Mouse (Mus musculus) liver, adult (tissue): ENCODE data around the gene Cpt1b.

Source experiments
- GATA4 ChIP-seq: IDR thresholded peaks from 2 replicates; pipeline ENCODE4 v1.6.1; 2014; ENCODE audit warnings: mild to moderate bottlenecking, low read length; ENCODE audit not compliant: insufficient replicate concordance

Gene Cpt1b

DNA sequence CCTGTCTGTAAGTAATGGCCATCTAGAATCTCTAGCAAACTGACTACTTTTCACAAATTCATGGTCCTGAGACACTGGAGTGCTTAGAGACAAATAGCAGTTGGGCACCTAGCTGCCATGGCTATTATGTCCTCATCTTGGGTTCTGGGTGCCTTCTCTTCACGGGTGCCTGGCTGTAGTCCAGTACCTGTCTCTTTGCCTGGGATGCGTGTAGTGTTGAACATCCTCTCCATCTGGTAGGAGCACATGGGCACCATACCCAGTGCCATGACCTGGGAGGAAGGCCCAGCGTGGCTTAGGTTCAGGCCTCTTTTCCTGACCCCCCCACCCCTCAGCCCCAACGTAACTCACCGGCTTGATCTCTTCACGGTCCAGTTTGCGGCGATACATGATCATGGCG lies 3.7 kb downstream of the Cpt1b start:
- TF ChIP-seq GATA4: no peak

DNA sequence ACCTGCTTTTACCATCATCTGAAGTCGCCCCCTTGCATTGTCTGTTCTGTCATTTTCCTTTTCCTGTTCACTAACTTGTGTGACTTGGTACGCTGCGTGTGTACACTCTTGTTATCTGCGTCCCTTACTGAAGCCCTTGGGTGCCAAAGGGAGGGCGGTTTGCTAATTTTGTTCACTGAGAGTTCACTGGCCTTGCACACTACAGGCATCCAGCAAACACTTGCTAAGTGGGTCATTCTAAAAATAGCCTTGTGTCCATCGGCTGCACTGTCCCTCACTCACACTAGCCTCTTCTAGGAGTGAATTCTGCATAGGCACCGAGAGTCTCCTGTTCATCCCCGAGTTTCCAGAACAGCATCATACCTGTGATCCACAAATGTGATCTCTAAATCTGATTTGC lies 10.4 kb downstream of the Cpt1b start:
- TF ChIP-seq GATA4: no peak

DNA sequence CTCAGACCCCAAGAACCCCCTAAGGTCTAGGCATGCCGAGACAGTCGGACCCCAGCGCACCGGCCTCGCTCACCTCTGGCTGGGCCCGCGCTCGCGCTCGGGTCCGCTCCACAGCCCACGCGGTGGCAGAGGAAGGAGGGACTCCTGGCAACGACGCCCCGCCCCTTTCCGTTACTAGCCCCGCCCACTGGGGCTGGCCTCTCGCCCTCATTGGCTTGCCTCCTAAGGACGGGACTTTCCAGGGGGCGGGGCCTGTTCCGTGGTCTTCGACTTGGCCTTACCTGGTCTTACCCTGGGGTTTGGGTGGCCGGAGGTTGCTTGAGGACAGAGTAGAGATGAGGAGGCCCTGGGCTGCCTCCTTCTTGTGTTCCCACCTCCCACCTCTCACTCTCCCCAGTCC lies 15.5 kb downstream of the Cpt1b start, which contains the start of gene Syce3:
Syce3 (minus strand) TSS at position 386 of the 400 bp plus-strand sequence.
- TF ChIP-seq GATA4: no peak

DNA sequence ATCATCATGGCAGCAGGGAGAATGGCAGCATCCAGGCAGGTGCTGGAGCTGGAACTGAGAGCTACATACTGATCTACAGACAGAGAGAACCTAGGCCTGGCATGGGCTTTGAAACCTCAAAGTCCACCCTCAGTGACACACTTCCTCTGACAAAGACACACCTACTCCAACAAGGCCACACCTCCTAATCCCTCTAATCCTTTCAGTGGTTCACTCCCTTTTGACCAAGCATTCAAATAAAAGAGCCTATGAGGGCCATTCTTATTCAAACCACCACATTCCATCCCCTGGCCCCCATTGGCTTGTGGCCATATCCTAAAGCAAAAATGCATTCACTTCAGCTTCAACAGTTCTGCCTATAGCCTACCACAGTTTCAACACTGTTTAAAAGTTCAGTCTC lies 19.0 kb downstream of the Cpt1b start:
- no peak for TF ChIP-seq GATA4

DNA sequence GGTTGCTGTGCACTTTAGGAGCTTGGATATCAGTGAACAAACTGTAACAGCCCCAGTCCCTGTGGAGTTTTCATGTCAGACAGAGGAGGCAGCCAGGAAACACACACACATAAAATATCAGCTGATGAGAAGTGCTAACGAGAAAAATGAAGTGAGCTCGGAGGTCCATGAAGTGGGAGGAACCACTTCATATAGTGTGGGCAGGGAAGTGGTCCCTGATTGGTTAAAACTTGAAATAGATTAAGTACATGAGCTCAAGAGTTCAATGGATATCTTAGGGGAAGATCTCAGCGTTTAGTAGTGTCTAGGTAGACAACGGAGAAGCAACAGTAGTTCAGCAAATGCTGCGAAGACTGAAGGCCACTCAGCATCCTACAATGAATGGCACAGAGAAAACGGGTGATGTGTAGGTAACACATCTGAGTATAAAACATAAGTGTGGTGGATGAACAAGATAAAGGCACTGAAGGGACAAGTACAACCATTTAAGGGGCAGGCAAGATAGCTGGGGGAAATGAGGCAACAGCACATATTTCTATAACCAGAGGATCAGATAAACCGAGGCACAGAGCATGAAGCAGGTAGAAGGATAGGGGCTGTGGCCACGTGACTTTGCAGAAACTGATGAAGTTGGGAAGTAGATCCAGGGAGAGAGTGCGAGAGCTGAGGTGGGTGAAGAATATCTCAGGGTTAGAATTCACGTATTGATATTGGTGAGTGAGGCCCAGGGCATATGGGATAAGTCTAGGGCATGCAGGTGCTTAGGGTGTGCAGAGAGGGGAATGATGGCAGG lies 20.6 kb downstream of the Cpt1b start:
- no peak for TF ChIP-seq GATA4

DNA sequence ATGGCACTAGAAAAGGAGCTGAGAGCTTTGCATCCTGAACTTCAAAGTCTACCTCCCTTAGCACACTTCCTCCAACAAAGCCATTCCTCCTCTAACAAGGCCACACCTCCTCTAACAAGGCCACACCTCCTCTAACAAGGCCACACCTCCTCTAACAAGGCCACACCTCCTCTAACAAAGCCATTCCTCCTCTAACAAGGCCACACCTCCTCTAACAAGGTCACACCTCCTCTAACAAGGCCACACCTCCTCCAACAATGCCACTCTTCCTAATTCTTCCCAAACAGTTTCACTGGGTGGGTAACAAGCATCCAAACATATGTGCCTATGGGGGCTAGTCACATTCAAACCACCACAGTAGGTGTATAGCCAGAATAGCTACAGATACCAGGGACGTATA lies 23.2 kb downstream of the Cpt1b start:
- no peak for TF ChIP-seq GATA4

DNA sequence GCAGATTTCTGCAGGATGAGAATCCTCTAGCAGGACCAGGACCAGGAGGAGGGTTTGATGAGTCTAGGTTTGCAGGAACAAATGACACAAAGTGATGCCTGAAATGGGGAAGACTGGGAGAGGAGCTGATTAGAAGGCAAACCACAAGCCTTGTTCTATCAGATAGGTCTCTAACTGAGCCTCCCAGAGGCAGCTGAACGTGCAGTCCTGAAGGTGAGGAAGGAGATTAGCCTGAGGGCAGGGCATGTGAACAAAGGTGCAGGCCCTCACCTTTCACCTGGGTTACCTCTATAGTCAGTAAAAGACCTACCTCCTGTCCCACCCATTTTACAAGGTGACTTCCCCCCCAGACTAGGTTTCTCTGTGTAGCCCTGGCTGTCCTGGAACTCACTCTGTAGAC lies 25.9 kb downstream of the Cpt1b start:
- no peak for TF ChIP-seq GATA4

DNA sequence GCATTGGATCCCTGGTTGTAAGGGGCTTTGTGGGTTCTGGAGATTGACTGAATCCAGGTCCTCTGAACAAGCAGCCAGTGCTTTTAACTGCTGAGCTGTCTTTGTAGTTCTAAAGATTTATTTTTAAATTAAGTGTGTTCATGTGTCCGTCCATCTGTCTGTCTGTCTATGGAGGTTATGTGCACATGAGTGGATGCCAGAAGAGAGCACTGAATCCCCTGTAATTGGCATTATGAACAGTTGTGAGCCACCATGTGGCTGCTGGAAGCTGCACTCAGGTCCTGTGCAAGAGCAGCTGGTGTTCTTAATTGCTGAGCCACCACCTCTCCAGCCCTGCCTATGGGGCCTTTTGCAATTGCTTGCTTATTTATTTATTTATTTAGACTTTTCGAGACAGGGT lies 27.5 kb downstream of the Cpt1b start:
- no peak for TF ChIP-seq GATA4

DNA sequence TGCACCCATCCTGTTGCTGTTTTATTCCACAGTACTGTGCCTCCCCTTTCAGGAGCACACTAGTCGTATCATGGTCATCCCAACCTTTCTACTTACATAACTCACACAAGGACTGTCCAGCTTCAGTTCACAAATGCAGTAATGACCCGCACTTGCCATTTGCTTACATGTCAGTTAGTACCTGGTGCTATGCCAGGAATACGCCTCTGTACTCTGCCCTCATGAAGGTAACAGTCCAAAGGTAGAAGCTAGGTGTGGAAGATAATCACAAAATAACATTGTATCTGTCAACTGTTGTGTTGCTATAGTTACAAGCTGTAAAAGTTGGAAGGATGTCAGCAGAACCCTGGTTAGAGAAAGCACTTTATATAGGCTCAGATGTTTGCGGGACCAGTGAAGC lies 28.8 kb downstream of the Cpt1b start:
- no peak for TF ChIP-seq GATA4

DNA sequence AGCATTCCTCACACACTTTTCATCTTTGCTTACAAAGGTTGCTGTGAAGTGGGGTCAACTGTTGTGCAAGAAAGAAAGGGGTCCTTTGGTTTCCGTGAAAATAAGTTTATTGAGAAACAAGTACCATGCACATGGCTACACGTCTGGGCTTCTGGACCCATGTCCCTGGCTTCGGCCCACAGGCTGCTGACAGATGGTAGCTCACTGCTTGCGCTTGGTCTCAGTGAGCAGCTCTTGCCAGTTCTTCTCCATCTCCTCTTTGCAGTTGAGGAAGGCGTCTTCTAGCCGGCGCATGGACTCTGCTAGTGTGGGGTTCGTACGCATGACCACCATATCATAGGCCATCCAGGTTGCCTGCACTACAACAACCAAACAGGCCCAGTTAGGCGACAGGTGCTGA lies 35.6 kb downstream of the Cpt1b start:
- no peak for TF ChIP-seq GATA4

DNA sequence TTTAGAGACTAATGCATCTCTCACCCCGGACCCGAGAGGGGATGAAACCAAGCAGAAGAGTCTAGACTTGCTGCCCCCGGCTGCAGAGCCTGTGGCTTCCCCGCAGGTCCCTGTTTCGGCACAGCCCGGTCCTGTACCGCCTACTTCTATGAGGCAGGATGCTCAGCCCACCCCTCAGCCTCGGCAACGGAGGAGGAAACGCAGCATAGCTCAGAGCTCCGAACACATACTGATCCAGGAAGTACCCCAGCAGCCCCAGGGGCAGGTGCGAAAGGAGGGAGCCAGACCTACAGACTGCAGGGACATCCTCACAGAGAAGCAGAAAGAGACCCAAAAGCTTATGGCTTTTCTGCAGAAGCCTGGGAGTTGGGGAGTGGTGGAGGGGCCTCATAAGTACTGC lies 38.5 kb downstream of the Cpt1b start:
- TF ChIP-seq GATA4: no peak

DNA sequence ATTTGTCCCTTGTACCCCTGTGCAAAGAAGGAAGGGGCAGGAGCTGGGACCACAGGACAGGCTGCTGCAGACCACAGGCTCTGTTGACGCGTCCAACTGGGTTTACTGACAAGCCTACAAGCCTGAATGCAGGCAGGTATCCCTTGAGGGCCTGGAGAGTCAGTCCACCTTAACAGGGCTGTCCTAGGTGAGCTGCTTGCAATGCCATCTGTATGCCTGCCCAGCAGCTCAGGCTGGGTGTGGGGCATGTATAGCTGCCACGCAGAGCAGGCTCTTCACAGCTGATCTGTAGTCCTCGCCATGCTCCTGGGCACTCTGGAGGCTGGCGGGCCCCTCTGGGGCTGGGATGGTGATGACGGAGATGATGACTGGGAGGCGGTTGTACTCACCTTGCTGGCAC lies 41.0 kb downstream of the Cpt1b start, which contains the start of gene Klhdc7b:
Klhdc7b (plus strand) TSS at position 301 of the 400 bp plus-strand sequence.
- no peak for TF ChIP-seq GATA4

DNA sequence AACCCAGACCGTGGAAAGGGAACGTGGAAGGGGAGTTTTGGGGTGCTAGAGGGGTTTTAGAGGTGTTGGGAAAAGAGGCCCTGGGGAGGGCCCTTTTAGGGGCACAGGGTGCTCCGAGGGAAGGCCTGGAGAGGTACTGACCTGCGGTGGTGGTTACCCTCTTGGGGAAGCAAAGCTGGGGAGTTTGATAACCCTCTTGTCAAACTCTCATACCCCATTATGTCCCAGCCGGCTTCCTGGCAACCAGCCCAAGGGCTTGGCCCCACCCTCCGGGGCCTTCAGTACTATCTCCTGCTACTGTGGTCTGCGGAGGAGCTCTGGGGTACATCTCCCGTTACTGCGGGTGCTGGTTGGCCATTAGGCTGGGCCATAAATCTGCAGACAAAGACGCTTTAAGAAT lies 46.2 kb downstream of the Cpt1b start:
- TF ChIP-seq GATA4: no peak

DNA sequence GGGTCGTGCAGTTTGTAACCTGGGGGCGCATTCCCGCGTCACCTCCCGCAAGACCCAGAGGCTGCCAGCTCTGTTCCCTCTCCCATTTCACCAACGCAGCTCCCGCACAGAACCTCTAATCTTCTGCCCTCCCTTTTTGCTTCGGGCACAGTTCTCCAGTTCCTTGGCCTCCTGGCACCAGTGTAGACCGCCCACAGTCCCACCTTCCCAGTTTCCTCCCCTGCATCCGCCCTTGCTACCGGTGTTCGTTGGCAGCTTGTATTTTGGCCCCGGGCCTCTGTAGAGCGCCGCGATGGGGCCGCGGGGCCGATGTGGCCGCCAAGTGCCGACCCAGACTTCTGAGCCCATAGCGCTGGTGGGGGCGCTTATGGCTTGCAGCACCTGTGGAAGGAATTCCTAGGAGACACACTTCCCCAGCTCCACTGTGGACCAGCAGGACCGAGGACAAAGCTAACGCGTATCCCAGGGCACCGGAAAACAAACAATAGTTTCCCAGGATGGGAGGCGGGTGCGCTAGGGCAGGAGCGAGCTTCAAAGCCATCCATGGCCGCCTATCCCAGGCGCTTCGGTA lies 46.7 kb downstream of the Cpt1b start, which contains the start of gene Odf3b:
Odf3b (minus strand) TSS at position 452 of the 571 bp plus-strand sequence.
- no peak for TF ChIP-seq GATA4

DNA sequence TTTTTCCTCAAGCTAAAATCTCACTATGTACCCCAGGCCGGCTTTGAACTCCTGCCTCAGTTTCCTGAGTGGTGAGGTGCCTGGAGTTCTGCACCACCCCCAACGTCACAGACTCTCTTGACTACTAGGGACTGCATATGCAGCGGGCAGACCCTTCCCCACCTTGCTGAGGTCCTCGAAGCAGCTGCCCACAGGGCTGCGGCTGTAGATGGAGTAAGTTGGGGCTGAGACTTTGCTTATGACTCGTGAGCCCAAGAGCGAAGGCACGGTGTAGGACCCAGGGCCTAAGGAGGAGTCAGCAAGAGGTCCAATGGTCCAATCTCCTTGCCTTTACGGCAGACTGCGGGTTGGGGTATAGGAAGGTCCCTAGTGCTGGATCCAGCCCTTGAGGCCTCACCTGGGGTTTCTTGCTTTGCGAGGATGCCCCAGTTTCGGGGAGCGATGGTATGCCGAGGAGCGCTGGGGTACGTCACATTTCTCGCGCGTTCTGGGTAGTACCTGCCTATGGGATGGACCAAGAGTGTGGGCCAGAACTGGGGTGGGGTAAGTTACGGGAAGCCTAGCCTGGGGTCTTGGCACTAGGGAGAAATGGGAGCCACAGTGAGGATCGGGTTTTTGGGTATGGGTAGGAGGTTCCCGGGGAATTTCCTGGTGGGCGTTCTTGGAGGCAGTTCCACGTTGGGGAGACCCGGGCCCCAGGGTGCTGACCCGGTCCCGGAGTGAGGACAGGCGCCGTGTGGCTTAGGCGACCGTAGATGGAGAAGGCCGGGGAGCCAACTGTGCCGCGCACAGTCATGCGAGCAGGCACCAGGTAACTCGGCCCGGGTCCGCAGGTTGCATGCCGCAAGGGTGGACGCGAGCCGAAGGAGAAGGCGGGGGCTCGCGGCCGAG lies 47.5 kb downstream of the Cpt1b start:
- no peak for TF ChIP-seq GATA4

DNA sequence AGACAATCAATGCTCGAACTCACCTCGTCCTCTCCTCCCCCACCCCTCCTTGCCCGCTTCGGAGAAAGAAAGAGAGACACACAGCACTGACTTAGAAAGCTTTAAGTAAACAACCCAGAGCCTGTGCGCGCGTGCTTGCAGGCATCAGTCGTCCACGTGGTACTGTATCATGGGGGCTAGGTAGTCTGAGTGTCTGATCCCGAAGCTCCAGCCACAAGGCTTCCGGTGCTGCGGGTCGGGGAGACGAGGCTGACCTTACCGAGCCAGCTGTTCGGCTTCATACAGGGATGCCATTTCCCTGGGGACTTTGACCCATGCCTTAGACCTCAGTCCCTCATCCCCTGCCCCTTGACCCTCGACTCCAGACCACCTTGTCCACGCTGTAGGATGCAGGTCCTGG lies 48.3 kb downstream of the Cpt1b start:
- TF ChIP-seq GATA4: no peak
